Mouse (Mus musculus): ENCODE data around the gene Slc46a1. TPM values are rescaled to one million over a fixed set of nuclear protein-coding genes. Genes with fewer than 3 reads are reported as not detected.

Slc46a1 gene
- total RNA-seq, 2 experiments from 2014 or later, result 11.7 to 12.3 TPM

- Histone ChIP-seq H3K27ac (peak within 1 kb of the TSS; percentile 83), H3K4me3 (peak within 1 kb of the TSS; percentile 87)
- DNase-seq (ENCODE audit: low spot score in 2 of 2), result no peak
- no peak for TF ChIP-seq CTCF (conservative IDR thresholded peaks at IDR 0.05)
Observed at GRCm38 (mm10) chr11:78499004-78499403, 33.5 kb downstream of the Slc46a1 start, which contains the start of gene Vtn. Vtn (plus strand) TSS chr11:78499091.

- TF ChIP-seq CTCF (conservative IDR thresholded peaks at IDR 0.05), result no peak
Observed at GRCm38 (mm10) chr11:78499543-78499942, 34.0 kb downstream of the Slc46a1 start.

GRCm38 (mm10) chr11:78500623-78501202, 35.2 kb downstream of the Slc46a1 start:
- no peak for TF ChIP-seq CTCF (conservative IDR thresholded peaks at IDR 0.05)
- no peak overlapping the region for H3K27ac ChIP-seq
- DNase-seq (ENCODE audit: low spot score in 2 of 2), result no peak
- peak overlapping the region; percentile 3; the same call in 1 of the 2 replicates for H3K4me3 ChIP-seq

More at GRCm38 (mm10) chr11:78499543-78499942, 34.0 kb downstream of the Slc46a1 start:
- Histone ChIP-seq H3K4me3 (peak overlapping the region; percentile 9; the same call in 1 of the 2 replicates), H3K27ac (no peak overlapping the region)
- no peak for DNase-seq (ENCODE audit: low spot score in 2 of 2)

GRCm38 (mm10) chr11:78501529-78501928, 36.0 kb downstream of the Slc46a1 start:
- Histone ChIP-seq H3K27ac (no peak overlapping the region), H3K4me3 (no peak overlapping the region)
- TF ChIP-seq CTCF (conservative IDR thresholded peaks at IDR 0.05), result no peak
- no peak for DNase-seq (ENCODE audit: low spot score in 2 of 2)

- no peak for TF ChIP-seq CTCF (conservative IDR thresholded peaks at IDR 0.05)
- Histone ChIP-seq H3K27ac (peak within 1 kb of the TSS; percentile 77), H3K4me3 (no peak within 1 kb of the TSS)
- DNase-seq (ENCODE audit: low spot score in 2 of 2), result peak; percentile 66 to 69
Observed at GRCm38 (mm10) chr11:78502909-78503650, 37.6 kb downstream of the Slc46a1 start, which contains the start of gene Sebox. Sebox (plus strand) TSS chr11:78503447.

GRCm38 (mm10) chr11:78505430-78505829, 39.9 kb downstream of the Slc46a1 start:
- no peak for TF ChIP-seq CTCF (conservative IDR thresholded peaks at IDR 0.05)
- H3K4me3 ChIP-seq, result no peak overlapping the region
- no peak overlapping the region for H3K27ac ChIP-seq
- no peak for DNase-seq (ENCODE audit: low spot score in 2 of 2)

GRCm38 (mm10) chr11:78509148-78509547, 43.7 kb downstream of the Slc46a1 start:
- no peak for DNase-seq (ENCODE audit: low spot score in 2 of 2)
- H3K27ac ChIP-seq, result no peak overlapping the region
- peak; percentile 75 for TF ChIP-seq CTCF (conservative IDR thresholded peaks at IDR 0.05)
- no peak overlapping the region for H3K4me3 ChIP-seq

- H3K27ac ChIP-seq, result peak within 1 kb of the TSS; percentile 96
- no peak for TF ChIP-seq CTCF (conservative IDR thresholded peaks at IDR 0.05)
- peak within 1 kb of the TSS; percentile 85 for H3K4me3 ChIP-seq
- DNase-seq (ENCODE audit: low spot score in 2 of 2), result peak; percentile 89 to 90
Observed at GRCm38 (mm10) chr11:78512025-78512957, 46.8 kb downstream of the Slc46a1 start, which contains the start of the genes Tmem199 and Poldip2. Tmem199 (minus strand) TSS chr11:78512172. Poldip2 (plus strand) TSS chr11:78512193.

- TF ChIP-seq CTCF (conservative IDR thresholded peaks at IDR 0.05), result no peak
- DNase-seq (ENCODE audit: low spot score in 2 of 2), result no peak
- peak overlapping the region; percentile 96; the same call in 1 of the 2 replicates for H3K27ac ChIP-seq
- peak overlapping the region; percentile 85 for H3K4me3 ChIP-seq
Observed at GRCm38 (mm10) chr11:78513106-78513790, 47.8 kb downstream of the Slc46a1 start.

- TF ChIP-seq CTCF (conservative IDR thresholded peaks at IDR 0.05), result peak; percentile 60
- no peak overlapping the region for H3K27ac ChIP-seq
- no peak for DNase-seq (ENCODE audit: low spot score in 2 of 2)
- H3K4me3 ChIP-seq, result no peak overlapping the region
Observed at GRCm38 (mm10) chr11:78515549-78516325, 50.2 kb downstream of the Slc46a1 start.

- Histone ChIP-seq H3K27ac (no peak overlapping the region), H3K4me3 (no peak overlapping the region)
- no peak for TF ChIP-seq CTCF (conservative IDR thresholded peaks at IDR 0.05)
- DNase-seq (ENCODE audit: low spot score in 2 of 2), result no peak
Observed at GRCm38 (mm10) chr11:78518931-78519330, 53.4 kb downstream of the Slc46a1 start.

Other genes with a start within 250 kb of the Slc46a1 start
- 10 to 100 TPM; 66.8 to 69.1 TPM for gene Sdf2, start 220.0 kb upstream of the Slc46a1 start, total RNA-seq (2021)
- 100 to 1,000 TPM; 132 to 137 TPM for gene Supt6, start 219.7 kb upstream of the Slc46a1 start, total RNA-seq (2021)
- gene 2610507B11Rik, start 203.9 kb upstream of the Slc46a1 start, total RNA-seq (2021), result 100 to 1,000 TPM; 192 to 198 TPM
- gene BC030499, start 174.9 kb upstream of the Slc46a1 start, total RNA-seq (2021), result 10 to 100 TPM in 1 of 2 experiments, 1 to 10 TPM in 1; 5.6 to 12.2 TPM
- 1 to 10 TPM; 8.3 to 8.5 TPM for gene Spag5, start 164.2 kb upstream of the Slc46a1 start, total RNA-seq (2021)
- gene Aldoc, start 142.7 kb upstream of the Slc46a1 start, total RNA-seq (2021), result 100 to 1,000 TPM; 853 to 900 TPM
- 10 to 100 TPM; 58.2 to 59.9 TPM for gene Pigs, start 137.3 kb upstream of the Slc46a1 start, total RNA-seq (2021)
- gene Unc119, start 122.2 kb upstream of the Slc46a1 start, total RNA-seq (2021), result 10 to 100 TPM; 27.8 to 33.9 TPM
- not detected for gene Foxn1, start 79.1 kb upstream of the Slc46a1 start, total RNA-seq (2021)
- not detected for gene Slc13a2, start 43.5 kb upstream of the Slc46a1 start, total RNA-seq (2021)
- gene Sarm1, start 32.1 kb downstream of the Slc46a1 start, total RNA-seq (2021), result 10 to 100 TPM; 39.2 to 45.4 TPM
- 10 to 100 TPM; 59.6 to 69.2 TPM for gene Vtn, start 33.4 kb downstream of the Slc46a1 start, total RNA-seq (2021)
- gene Sebox, start 37.8 kb downstream of the Slc46a1 start, total RNA-seq (2021), result 1 to 10 TPM; 4.5 to 4.7 TPM
- 10 to 100 TPM; 44.2 to 45.7 TPM for gene Tmem199, start 46.5 kb downstream of the Slc46a1 start, total RNA-seq (2021)
- 100 to 1,000 TPM; 121 to 122 TPM for gene Poldip2, start 46.5 kb downstream of the Slc46a1 start, total RNA-seq (2021)
- 10 to 100 TPM; 29.9 to 31.3 TPM for gene Tnfaip1, start 70.6 kb downstream of the Slc46a1 start, total RNA-seq (2021)
- 10 to 100 TPM; 77.7 to 80.2 TPM for gene Ift20, start 70.7 kb downstream of the Slc46a1 start, total RNA-seq (2021)
- gene Tmem97, start 85.1 kb downstream of the Slc46a1 start, total RNA-seq (2021), result 10 to 100 TPM; 10.6 to 12.2 TPM
- gene Nlk, start 231.7 kb downstream of the Slc46a1 start, total RNA-seq (2021), result 10 to 100 TPM; 39.3 to 43.0 TPM